Mouse (Mus musculus) liver, embryonic 14.5 days (tissue): ENCODE measurements around the gene Gm49711.

Experiments used
- CTCF ChIP-seq: IDR thresholded peaks from 2 replicates; pipeline ENCODE4 v1.5.1; 2016; ENCODE audit warnings: antibody characterized with exemption, low read depth, control low read depth
- EP300 ChIP-seq: IDR thresholded peaks from 2 replicates; pipeline ENCODE4 v1.6.1; 2016; ENCODE audit warnings: antibody characterized with exemption, low read depth

DNA sequence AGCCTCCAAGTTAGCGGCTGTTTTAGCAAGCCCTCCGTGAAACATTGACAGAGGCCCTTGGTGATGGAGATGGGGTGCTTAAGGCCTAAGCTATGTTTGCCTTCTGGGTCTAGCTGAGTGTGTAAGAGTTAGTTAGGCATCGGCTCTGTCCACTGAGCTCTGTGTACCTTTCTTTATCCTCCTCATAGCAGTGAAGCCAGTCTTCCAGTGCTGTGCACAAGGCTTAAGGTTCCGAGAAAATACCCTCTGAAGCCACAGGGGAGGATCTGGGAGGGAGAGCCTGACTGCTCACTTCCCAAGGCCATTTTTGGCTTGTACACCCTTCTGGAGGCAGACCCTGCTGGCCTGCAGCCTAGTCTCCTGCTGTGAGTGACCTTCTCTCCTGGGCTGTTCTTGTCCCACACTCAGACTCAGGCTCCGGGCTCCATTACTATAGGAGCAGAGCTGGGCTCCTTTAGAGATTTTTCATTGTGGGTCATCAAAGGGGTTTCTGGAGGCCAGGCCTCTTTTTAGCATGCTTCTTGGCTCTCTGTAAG, 56.7 kb downstream of the Gm49711 start:
- TF ChIP-seq EP300: no peak
- TF ChIP-seq CTCF: no peak
